Mouse (Mus musculus) heart, embryonic 12.5 days (tissue): ENCODE data around the gene Rhox3c. TPM values are rescaled to one million over a fixed set of nuclear protein-coding genes. Genes with fewer than 3 reads are reported as not detected.
"Not testable (repeated sequence)": the region's sequence is repeated elsewhere in the genome, so short reads cannot be mapped to it uniquely, and the experiment has no call there.

ENCODE experiments used
- ATAC-seq: fragments of 200-750 bp; cut with Nextera tagmentation; 2 replicates; pipeline ENCODE4 v1.8.0; 2017; ENCODE audit warnings: moderate TSS enrichment, moderate library complexity; ENCODE audit not compliant: insufficient number of reproducible peaks, low FRiP score
- H3K27ac ChIP-seq: fragments of 300-500 bp; sonication (generic); 2 replicates; pipeline ENCODE4 v1.5.1; 2016; ENCODE audit warnings: mild to moderate bottlenecking, moderate library complexity; ENCODE audit not compliant: poor library complexity, severe bottlenecking
- H3K27me3 ChIP-seq: fragments of 300-500 bp; sonication (generic); replicated peaks from 2 replicates; pipeline ENCODE4 v1.6.1; 2016; ENCODE audit warnings: mild to moderate bottlenecking, moderate library complexity
- H3K36me3 ChIP-seq: fragments of 300-500 bp; sonication (generic); 2 replicates; pipeline ENCODE4 v1.6.1; 2016; ENCODE audit warnings: mild to moderate bottlenecking, moderate library complexity
- H3K4me1 ChIP-seq: fragments of 300-500 bp; sonication (generic); replicated peaks from 2 replicates; pipeline ENCODE4 v1.6.1; 2016; ENCODE audit warnings: mild to moderate bottlenecking
- H3K4me2 ChIP-seq: fragments of 300-500 bp; sonication (generic); 2 replicates; pipeline ENCODE4 v1.6.1; 2016; ENCODE audit warnings: mild to moderate bottlenecking, moderate library complexity
- H3K4me3 ChIP-seq: fragments of 300-500 bp; sonication (generic); 2 replicates; pipeline ENCODE4 v1.5.1; 2016; ENCODE audit warnings: mild to moderate bottlenecking
- H3K9ac ChIP-seq: fragments of 300-500 bp; sonication (generic); 2 replicates; pipeline ENCODE4 v1.6.1; 2016; ENCODE audit warnings: mild to moderate bottlenecking, moderate library complexity
- H3K9me3 ChIP-seq: fragments of 300-500 bp; sonication (generic); replicated peaks from 2 replicates; pipeline ENCODE4 v1.6.1; 2016; ENCODE audit warnings: mild to moderate bottlenecking, moderate library complexity
- WGBS: fragments of 180-500 bp; shearing (Covaris S2); methylation state at CpG from one replicate; pipeline ENCODE4 v1.1.7; 2016; 5-methylcytosine and 5-hydroxymethylcytosine counted together
- polyA plus RNA-seq: library from polyadenylated mRNA; unstranded; fragments of >200 nt; fragmentation: Nextera tagmentation; extraction: Ambion mirVana; gene quantifications from 2 replicates; pipeline ENCODE4 v1.2.1, GENCODE M21; 2016

Rhox3c gene
- polyA plus RNA-seq: not detected in 2 replicates

- ATAC-seq: not testable (repeated sequence)
Observed at GRCm38 (mm10) chrX:37458285-37458684, at the start of gene Rhox3c. Gene Rhox3c, plus strand, starts transcription at chrX:37458585.

GRCm38 (mm10) chrX:37411767-37412166 is 46.6 kb upstream of the Rhox3c start, which contains the start of gene Rhox2b:
Gene Rhox2b, plus strand, starts transcription at chrX:37412067.
- H3K27ac ChIP-seq, ATAC-seq, H3K4me2 ChIP-seq, H3K9ac ChIP-seq, H3K9me3 ChIP-seq, H3K4me3 ChIP-seq, H3K36me3 ChIP-seq, H3K4me1 ChIP-seq, H3K27me3 ChIP-seq: not testable (repeated sequence)
- no CpG with 5 or more reads among the region's 9 CpGs for WGBS

More at GRCm38 (mm10) chrX:37458285-37458684, at the start of gene Rhox3c:
- WGBS: 82% methylated on average over 3 of the region's 4 CpGs
- not testable (repeated sequence) for H3K27me3 ChIP-seq, H3K4me3 ChIP-seq, H3K9me3 ChIP-seq, H3K9ac ChIP-seq, H3K4me2 ChIP-seq, H3K4me1 ChIP-seq, H3K36me3 ChIP-seq, H3K27ac ChIP-seq

GRCm38 (mm10) chrX:37432194-37432593 is 26.2 kb upstream of the Rhox3c start, which contains the start of gene Rhox4b:
Gene Rhox4b, plus strand, starts transcription at chrX:37432494.
- H3K27me3 ChIP-seq, H3K9me3 ChIP-seq, H3K4me3 ChIP-seq, H3K4me2 ChIP-seq, H3K27ac ChIP-seq, H3K9ac ChIP-seq, H3K4me1 ChIP-seq, ATAC-seq, H3K36me3 ChIP-seq: not testable (repeated sequence)
- WGBS: 87% methylated on average over 14 of the region's 15 CpGs

DNA sequence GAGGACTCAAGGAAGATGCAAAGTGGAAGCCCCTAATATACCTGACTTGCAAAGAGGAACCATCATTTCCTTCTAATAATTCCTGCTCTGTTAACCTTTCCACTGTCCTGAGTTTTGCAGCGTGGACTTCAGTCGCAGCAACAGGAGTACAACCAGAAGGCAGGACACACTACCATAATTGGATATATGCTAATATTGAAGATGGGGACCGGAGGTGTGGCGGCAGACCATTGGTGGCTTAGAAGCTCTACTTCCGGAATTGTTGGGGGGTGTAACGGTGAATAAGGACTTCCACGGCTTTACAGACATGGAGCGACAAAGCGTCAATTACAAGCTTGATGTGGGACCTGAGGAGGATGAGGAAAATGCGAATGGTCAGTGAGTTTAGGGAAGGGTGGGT is 5.0 kb upstream of the Rhox3c start, which contains the start of gene Rhox2c:
Gene Rhox2c, plus strand, starts transcription at position 301 of the 400 bp plus-strand sequence.
- H3K4me2 ChIP-seq, H3K4me1 ChIP-seq, H3K9me3 ChIP-seq, ATAC-seq, H3K9ac ChIP-seq, H3K27ac ChIP-seq, H3K36me3 ChIP-seq, H3K27me3 ChIP-seq, H3K4me3 ChIP-seq: not testable (repeated sequence)
- 96% methylated on average over 8 of the region's 10 CpGs for WGBS

DNA sequence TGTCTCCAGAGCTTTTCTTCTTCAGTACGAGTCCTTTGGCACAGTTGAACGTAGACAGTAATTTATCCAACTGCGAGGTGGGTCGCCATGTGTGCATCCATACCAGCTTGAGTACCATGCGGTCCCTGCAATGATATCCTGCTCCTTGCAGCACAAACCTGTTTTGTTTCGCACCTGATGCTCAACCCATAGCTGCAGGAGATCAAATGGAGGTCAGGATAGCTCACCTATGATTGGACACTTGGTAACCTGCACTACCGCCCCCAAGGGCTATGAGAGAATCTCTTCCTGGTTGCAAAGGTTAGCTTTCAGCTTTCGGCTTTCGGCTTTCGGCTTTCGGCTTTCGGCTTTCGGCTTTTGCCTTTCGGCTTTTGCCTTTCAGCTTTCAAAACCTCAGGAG is 21.7 kb downstream of the Rhox3c start, which contains the start of gene Rhox4c:
Gene Rhox4c, plus strand, starts transcription at position 301 of the 400 bp plus-strand sequence.
- 86% methylated on average over 14 of the region's 14 CpGs for WGBS
- not testable (repeated sequence) for H3K4me3 ChIP-seq, H3K9me3 ChIP-seq, H3K27me3 ChIP-seq, H3K27ac ChIP-seq, ATAC-seq, H3K4me2 ChIP-seq, H3K9ac ChIP-seq, H3K36me3 ChIP-seq, H3K4me1 ChIP-seq

GRCm38 (mm10) chrX:37514059-37514458 is 55.7 kb downstream of the Rhox3c start, which contains the start of gene Rhox4d:
Gene Rhox4d, plus strand, starts transcription at chrX:37514359.
- H3K9me3 ChIP-seq, H3K27me3 ChIP-seq, H3K4me1 ChIP-seq, H3K4me2 ChIP-seq, H3K27ac ChIP-seq, H3K9ac ChIP-seq, H3K36me3 ChIP-seq, ATAC-seq, H3K4me3 ChIP-seq: not testable (repeated sequence)
- WGBS: 87% methylated on average over 15 of the region's 18 CpGs

Other genes starting within 250 kb of the Rhox3c start
- gene Gm9, start 247.5 kb upstream of the Rhox3c start, polyA plus RNA-seq: not detected in 2 replicates
- not detected in 2 replicates for gene Rhox1, start 236.3 kb upstream of the Rhox3c start, polyA plus RNA-seq
- not detected in 2 replicates for gene Rhox2a, start 213.6 kb upstream of the Rhox3c start, polyA plus RNA-seq
- gene Rhox3a, start 208.7 kb upstream of the Rhox3c start, polyA plus RNA-seq: not detected in 2 replicates
- not detected in 2 replicates for gene Rhox4a, start 193.2 kb upstream of the Rhox3c start, polyA plus RNA-seq
- not detected in 2 replicates for gene Rhox3a2, start 78.6 kb upstream of the Rhox3c start, polyA plus RNA-seq
- gene Rhox4a2, start 67.7 kb upstream of the Rhox3c start, polyA plus RNA-seq: 0.38 TPM in 1 of 2 replicates, not detected in the other
- not detected in 2 replicates for gene Rhox2b, start 46.5 kb upstream of the Rhox3c start, polyA plus RNA-seq
- gene Rhox4b, start 26.1 kb upstream of the Rhox3c start, polyA plus RNA-seq: not detected in 2 replicates
- not detected in 2 replicates for gene Rhox2c, start 4.9 kb upstream of the Rhox3c start, polyA plus RNA-seq
- not detected in 2 replicates for gene Rhox4c, start 21.8 kb downstream of the Rhox3c start, polyA plus RNA-seq
- gene Rhox2d, start 34.8 kb downstream of the Rhox3c start, polyA plus RNA-seq: not detected in 2 replicates
- gene Rhox4d, start 55.8 kb downstream of the Rhox3c start, polyA plus RNA-seq: not detected in 2 replicates
- not detected in 2 replicates for gene Rhox2e, start 71.9 kb downstream of the Rhox3c start, polyA plus RNA-seq
- gene Rhox3e, start 83.4 kb downstream of the Rhox3c start, polyA plus RNA-seq: not detected in 2 replicates
- not detected in 2 replicates for gene Rhox4e, start 98.8 kb downstream of the Rhox3c start, polyA plus RNA-seq
- gene Rhox2f, start 112.8 kb downstream of the Rhox3c start, polyA plus RNA-seq: not detected in 2 replicates
- not detected in 2 replicates for gene Rhox3f, start 122.4 kb downstream of the Rhox3c start, polyA plus RNA-seq
- gene Rhox4f, start 149.1 kb downstream of the Rhox3c start, polyA plus RNA-seq: not detected in 2 replicates
- not detected in 2 replicates for gene Rhox3g, start 170.0 kb downstream of the Rhox3c start, polyA plus RNA-seq
- gene Rhox2g, start 184.9 kb downstream of the Rhox3c start, polyA plus RNA-seq: not detected in 2 replicates
- gene Rhox4g, start 192.7 kb downstream of the Rhox3c start, polyA plus RNA-seq: not detected in 2 replicates
- not detected in 2 replicates for gene Rhox3h, start 210.2 kb downstream of the Rhox3c start, polyA plus RNA-seq
- not detected in 2 replicates for gene Rhox2h, start 214.7 kb downstream of the Rhox3c start, polyA plus RNA-seq